Mouse (Mus musculus) lung, adult 2 months (tissue): Measurements from ENCODE around the gene Myo16.

Experiments
- CTCF ChIP-seq: fragments of 200-500 bp; IDR thresholded peaks from 2 replicates; pipeline ENCODE4 v1.5.1; 2011; ENCODE audit warnings: mild to moderate bottlenecking, low read length, control low read depth; ENCODE audit not compliant: insufficient read depth
- POLR2A ChIP-seq: fragments of 200-500 bp; IDR thresholded peaks from 2 replicates; pipeline ENCODE4 v1.6.1; 2011; ENCODE audit warnings: low read depth, mild to moderate bottlenecking, control low read depth, low read length, borderline replicate concordance; ENCODE audit errors: extremely low read depth

DNA sequence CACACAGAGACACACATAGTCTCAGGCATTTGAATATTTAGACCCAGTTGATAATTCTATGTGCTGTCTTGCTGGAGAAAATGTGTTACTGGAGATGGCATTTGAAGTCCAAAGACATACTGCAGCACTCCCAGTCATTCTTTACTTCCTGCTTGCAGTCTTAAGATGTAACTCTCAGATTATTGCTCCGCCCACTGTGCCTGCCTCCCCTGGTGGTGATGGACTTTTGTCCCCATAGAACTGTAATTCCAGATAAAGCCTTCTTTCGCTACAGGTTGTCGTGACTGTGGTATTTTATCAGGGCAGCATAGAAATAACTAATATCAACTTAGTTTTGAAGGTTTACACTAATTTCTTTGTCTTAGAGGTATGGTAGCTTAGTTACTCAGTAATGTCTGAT is 102.9 kb downstream of the Myo16 start:
- TF ChIP-seq CTCF (no peak), POLR2A (no peak)
